Mouse (Mus musculus) heart, embryonic 11.5 days (tissue): ENCODE measurements around the gene Dnajc25. TPM values are rescaled to one million over a fixed set of nuclear protein-coding genes. Genes with fewer than 3 reads are reported as not detected.

Experiments used
- ATAC-seq: fragments of 200-750 bp; cut with Nextera tagmentation; replicated peaks from 2 replicates; pipeline ENCODE4 v1.8.0; 2017; ENCODE audit warnings: moderate library complexity; ENCODE audit not compliant: insufficient number of reproducible peaks, low FRiP score, low TSS enrichment
- H3K27ac ChIP-seq: fragments of 300-500 bp; sonication (generic); 2 replicates; pipeline ENCODE4 v1.5.1; 2014; ENCODE audit warnings: mild to moderate bottlenecking, low read depth, low read length
- H3K27me3 ChIP-seq: fragments of 300-500 bp; sonication (generic); 2 replicates; pipeline ENCODE4 v1.6.1; 2014; ENCODE audit warnings: mild to moderate bottlenecking, low read length, mixed read lengths; ENCODE audit not compliant: control insufficient read depth, insufficient read depth
- H3K36me3 ChIP-seq: fragments of 300-500 bp; sonication (generic); 2 replicates; pipeline ENCODE4 v1.6.1; 2014; ENCODE audit warnings: mild to moderate bottlenecking, low read length, moderate library complexity, mixed read lengths; ENCODE audit not compliant: control insufficient read depth, insufficient read depth
- H3K4me1 ChIP-seq: fragments of 300-500 bp; sonication (generic); 2 replicates; pipeline ENCODE4 v1.6.1; 2014; ENCODE audit warnings: low read length; ENCODE audit not compliant: control insufficient read depth, insufficient read depth
- H3K4me2 ChIP-seq: fragments of 300-500 bp; sonication (generic); 2 replicates; pipeline ENCODE4 v1.6.1; 2014; ENCODE audit warnings: mild to moderate bottlenecking, moderate library complexity
- H3K4me3 ChIP-seq: fragments of 300-500 bp; sonication (generic); 2 replicates; pipeline ENCODE4 v1.5.1; 2014; ENCODE audit warnings: low read depth, low read length
- H3K9ac ChIP-seq: fragments of 300-500 bp; sonication (generic); 2 replicates; pipeline ENCODE4 v1.6.1; 2014; ENCODE audit warnings: mild to moderate bottlenecking, low read depth, low read length, moderate library complexity
- H3K9me3 ChIP-seq: fragments of 300-500 bp; sonication (generic); replicated peaks from 2 replicates; pipeline ENCODE4 v1.6.1; 2016; ENCODE audit warnings: low read length; ENCODE audit not compliant: control insufficient read depth
- WGBS: fragments of 180-500 bp; shearing (Covaris S2); extraction: QIAGEN DNeasy Blood & Tissue Kit; methylation state at CpG from one replicate; pipeline ENCODE4 v1.1.7; 2014; ENCODE audit not compliant: insufficient replicate concordance; 5-methylcytosine and 5-hydroxymethylcytosine counted together
- polyA plus RNA-seq: library from polyadenylated mRNA; unstranded; fragments of >200 nt; fragmentation: Nextera tagmentation; extraction: Ambion mirVana; gene quantifications from 2 replicates; pipeline ENCODE4 v1.2.1, GENCODE M21; 2014

The Dnajc25 gene
- polyA plus RNA-seq, result 5.9 and 10.6 TPM in 2 replicates

DNA sequence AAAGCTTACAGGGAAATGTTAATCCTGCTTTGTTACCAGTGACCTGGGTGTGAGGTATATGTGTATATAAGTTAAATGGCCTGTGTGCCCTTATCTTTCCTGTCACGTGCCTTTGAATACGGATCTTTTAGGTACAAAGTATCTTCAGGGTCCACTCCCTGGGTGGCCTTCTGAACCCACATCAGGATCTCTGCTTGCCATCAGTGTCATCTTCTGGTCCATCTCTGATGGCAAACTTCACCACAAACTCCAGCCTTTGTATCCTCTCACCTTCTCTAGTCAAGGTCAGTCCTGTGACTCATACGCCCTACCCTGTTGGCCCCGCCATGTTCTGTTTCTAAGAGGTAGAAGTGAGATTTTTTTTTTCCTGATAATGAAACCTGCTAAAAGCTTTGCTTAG lies at the start of gene Dnajc25:
TSS of gene Dnajc25 (plus strand) at position 301 of the 400 bp plus-strand sequence.
- H3K9me3 ChIP-seq, result no peaks in the 10 kb centered on the region
- WGBS, result 73% methylated on average over 4 of the region's 4 CpGs
- ATAC-seq, result no peak
- no peak within 1 kb of the TSS for H3K4me3 ChIP-seq
- no peak within 1 kb of the TSS for H3K4me2 ChIP-seq
- H3K27ac ChIP-seq, result no peak within 1 kb of the TSS
- no peaks in the 10 kb centered on the region for H3K27me3 ChIP-seq
- no peaks in the 10 kb centered on the region for H3K36me3 ChIP-seq
- no peak within 1 kb of the TSS for H3K9ac ChIP-seq
- H3K4me1 ChIP-seq, result peaks cover 10% of the 10 kb centered on the region; the same call in 1 of the 2 replicates

DNA sequence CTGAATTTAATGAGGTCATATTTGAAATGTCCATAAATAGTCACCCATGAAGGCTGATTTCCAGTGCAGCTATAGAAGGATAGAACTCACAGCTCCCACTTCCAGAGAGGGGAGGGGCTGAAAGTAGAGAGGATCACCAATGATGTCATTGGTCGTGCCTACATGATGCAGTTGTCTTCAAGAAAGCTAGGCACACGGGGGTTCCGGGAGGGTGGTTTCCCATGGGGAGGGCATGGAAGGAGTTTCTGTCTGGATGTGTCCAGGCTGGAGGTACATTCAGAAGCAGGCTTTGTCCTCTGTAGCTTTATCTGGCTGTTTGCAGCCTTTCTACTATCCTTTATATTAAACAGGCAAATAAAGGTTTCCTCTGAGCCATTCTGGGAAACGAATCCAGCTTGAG lies 46.5 kb upstream of the Dnajc25 start:
- Histone ChIP-seq H3K36me3 (no peaks in the 10 kb centered on the region), H3K9me3 (no peaks in the 10 kb centered on the region), H3K4me1 (no peaks in the 10 kb centered on the region; the same call in 1 of the 2 replicates), H3K27me3 (peaks cover 12% of the 10 kb centered on the region; the same call in 1 of the 2 replicates), H3K4me3 (no peak overlapping the region), H3K9ac (no peak overlapping the region), H3K4me2 (no peak overlapping the region), H3K27ac (no peak overlapping the region)
- ATAC-seq, result no peak
- 76% methylated on average over 4 of the region's 4 CpGs for WGBS

DNA sequence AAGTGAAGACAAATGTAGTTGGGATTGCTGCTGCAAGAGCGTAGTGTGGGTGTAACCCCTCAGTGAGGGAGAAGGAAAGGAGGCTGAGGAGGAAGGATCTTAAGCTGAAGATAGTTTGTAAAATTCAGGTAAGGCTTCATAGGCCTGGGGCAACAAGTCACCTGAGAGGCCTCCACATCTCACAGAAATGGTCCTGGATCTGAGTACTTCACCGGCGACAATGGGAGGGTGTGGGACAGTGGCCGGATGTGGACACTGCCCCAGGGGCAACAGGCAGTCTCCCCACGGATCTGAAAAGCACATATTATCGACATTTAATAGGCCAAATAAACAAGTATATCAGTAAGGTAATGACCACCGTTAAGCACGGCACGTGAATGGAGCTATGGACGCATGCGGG lies 42.2 kb upstream of the Dnajc25 start:
- Histone ChIP-seq H3K4me3 (no peak overlapping the region), H3K9me3 (no peaks in the 10 kb centered on the region), H3K27ac (no peak overlapping the region), H3K9ac (no peak overlapping the region), H3K27me3 (no peaks in the 10 kb centered on the region), H3K4me2 (no peak overlapping the region), H3K36me3 (no peaks in the 10 kb centered on the region), H3K4me1 (no peaks in the 10 kb centered on the region)
- WGBS, result 85% methylated on average over 11 of the region's 11 CpGs
- ATAC-seq, result no peak

DNA sequence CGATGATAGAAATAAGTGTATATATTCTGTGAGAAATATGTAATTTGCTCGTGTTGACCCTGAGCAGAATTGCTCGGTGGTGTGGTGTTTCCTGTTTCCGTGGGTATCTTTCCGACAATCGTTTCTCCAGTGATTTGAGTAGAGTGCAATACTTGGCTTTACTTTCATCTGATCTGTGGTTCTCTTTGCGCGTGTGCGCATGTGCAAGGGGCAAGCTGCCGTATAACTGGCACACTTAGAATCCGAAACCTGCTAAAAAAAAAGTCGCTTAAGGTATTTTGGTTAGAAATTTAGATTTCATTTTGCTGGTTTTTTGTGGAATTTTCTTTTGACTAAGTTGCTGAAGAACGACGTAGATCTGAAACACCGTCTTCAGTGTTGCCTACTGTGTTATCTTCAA lies 33.1 kb upstream of the Dnajc25 start:
- H3K9me3 ChIP-seq, result no peaks in the 10 kb centered on the region
- H3K9ac ChIP-seq, result no peak overlapping the region
- no peak overlapping the region for H3K27ac ChIP-seq
- H3K27me3 ChIP-seq, result no peaks in the 10 kb centered on the region
- no peaks in the 10 kb centered on the region for H3K4me1 ChIP-seq
- H3K36me3 ChIP-seq, result no peaks in the 10 kb centered on the region
- 84% methylated on average over 15 of the region's 15 CpGs for WGBS
- no peak for ATAC-seq
- H3K4me3 ChIP-seq, result no peak overlapping the region
- no peak overlapping the region for H3K4me2 ChIP-seq

DNA sequence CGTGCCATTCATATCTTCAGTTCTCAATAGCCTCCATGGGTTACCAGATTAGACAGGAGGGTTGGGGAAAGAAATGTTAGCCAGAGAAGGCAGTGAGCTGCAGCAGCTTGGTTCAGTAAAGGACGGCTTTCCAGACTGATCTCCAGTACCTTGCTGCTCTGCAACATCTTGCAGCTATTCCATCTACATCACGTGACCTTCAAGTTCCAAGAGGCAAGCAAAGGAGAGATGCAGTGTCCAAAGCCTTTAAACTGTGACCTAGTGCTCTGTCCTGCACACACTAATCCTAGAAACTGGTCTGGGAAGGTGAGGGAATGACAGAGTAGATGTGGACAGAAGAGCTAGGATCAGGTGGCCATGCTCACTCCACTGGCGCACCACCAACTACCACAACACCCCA lies 31.6 kb upstream of the Dnajc25 start:
- H3K27me3 ChIP-seq, result no peaks in the 10 kb centered on the region

DNA sequence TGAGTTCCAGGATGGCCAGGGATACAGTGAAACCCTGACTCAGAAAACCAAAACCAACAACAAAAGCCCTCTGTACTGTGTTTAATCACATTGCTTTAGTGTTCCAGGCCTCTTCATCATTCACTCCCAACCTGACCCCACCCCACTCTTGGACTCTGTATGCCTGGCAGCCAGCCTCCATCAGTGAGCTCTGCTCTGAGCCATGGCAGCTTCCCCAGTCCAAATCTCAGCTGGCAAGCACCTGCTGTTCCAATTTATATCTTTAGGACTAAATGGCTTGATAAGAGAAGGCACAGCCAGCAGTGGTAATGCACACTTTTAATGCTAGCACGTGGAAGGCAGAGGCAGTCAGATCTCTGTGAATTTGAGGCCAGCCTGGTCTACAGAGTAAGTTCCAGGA lies 29.7 kb upstream of the Dnajc25 start:
- Histone ChIP-seq H3K4me2 (no peak overlapping the region), H3K36me3 (no peaks in the 10 kb centered on the region), H3K27me3 (no peaks in the 10 kb centered on the region), H3K9me3 (no peaks in the 10 kb centered on the region), H3K9ac (no peak overlapping the region), H3K4me1 (no peaks in the 10 kb centered on the region), H3K4me3 (no peak overlapping the region), H3K27ac (no peak overlapping the region)
- 76% methylated on average over 1 of the region's 1 CpGs for WGBS
- ATAC-seq, result no peak

More for the DNA sequence above, 31.6 kb upstream of the Dnajc25 start:
- Histone ChIP-seq H3K4me3 (no peak overlapping the region), H3K27ac (no peak overlapping the region), H3K9me3 (no peaks in the 10 kb centered on the region), H3K4me1 (no peaks in the 10 kb centered on the region), H3K4me2 (no peak overlapping the region), H3K36me3 (no peaks in the 10 kb centered on the region), H3K9ac (no peak overlapping the region)
- 79% methylated on average over 4 of the region's 4 CpGs for WGBS
- no peak for ATAC-seq

DNA sequence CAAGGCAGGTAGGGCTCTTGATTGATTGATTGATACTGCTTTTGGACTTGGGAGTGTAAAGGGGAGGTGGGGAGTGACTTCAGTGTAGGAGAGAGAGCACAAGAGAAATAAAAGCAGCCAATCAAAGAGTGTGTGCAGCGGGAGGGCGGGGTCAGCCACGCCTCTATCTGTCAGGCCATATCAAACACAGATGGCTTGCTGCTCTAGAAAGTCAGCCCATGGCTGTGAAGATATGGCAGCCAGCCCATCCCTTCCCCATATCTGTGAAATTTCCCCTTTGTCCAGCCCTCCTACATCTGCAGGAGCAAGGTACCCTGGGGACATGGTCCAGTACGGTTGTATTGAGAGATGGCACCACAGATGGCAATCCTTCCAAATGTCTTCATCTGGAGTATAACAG lies 24.2 kb upstream of the Dnajc25 start:
- H3K36me3 ChIP-seq, result no peaks in the 10 kb centered on the region
- H3K27me3 ChIP-seq, result no peaks in the 10 kb centered on the region
- no peaks in the 10 kb centered on the region for H3K4me1 ChIP-seq
- H3K27ac ChIP-seq, result no peak overlapping the region
- no peak overlapping the region for H3K9ac ChIP-seq
- H3K4me2 ChIP-seq, result no peak overlapping the region
- no peak overlapping the region for H3K4me3 ChIP-seq
- WGBS, result 70% methylated on average over 4 of the region's 4 CpGs
- H3K9me3 ChIP-seq, result no peaks in the 10 kb centered on the region
- no peak for ATAC-seq

DNA sequence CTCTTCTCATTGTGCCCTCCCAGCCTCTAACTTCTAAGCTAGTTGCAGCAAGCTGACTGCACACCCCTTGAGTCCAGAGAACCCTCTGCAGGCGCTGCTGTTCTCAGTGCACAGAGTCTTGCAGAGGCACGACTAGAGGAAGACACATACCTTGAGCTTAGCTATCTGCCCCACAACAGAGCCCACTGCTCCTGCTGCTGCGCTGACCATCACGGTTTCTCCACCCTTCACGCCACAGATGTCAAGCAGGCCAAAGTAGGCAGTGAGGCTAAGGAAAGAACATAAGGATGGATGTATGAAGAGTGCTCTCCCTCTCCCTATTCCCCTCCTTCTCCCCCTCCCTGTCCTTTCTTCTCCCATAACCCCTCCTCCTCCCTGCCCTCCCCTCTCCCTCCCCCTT lies 19.2 kb upstream of the Dnajc25 start:
- no peaks in the 10 kb centered on the region for H3K36me3 ChIP-seq
- no peaks in the 10 kb centered on the region for H3K9me3 ChIP-seq
- WGBS, result 69% methylated on average over 5 of the region's 5 CpGs
- no peaks in the 10 kb centered on the region for H3K4me1 ChIP-seq
- H3K27me3 ChIP-seq, result no peaks in the 10 kb centered on the region
- H3K4me2 ChIP-seq, result no peak overlapping the region
- no peak overlapping the region for H3K9ac ChIP-seq
- no peak for ATAC-seq
- H3K4me3 ChIP-seq, result no peak overlapping the region
- H3K27ac ChIP-seq, result no peak overlapping the region

DNA sequence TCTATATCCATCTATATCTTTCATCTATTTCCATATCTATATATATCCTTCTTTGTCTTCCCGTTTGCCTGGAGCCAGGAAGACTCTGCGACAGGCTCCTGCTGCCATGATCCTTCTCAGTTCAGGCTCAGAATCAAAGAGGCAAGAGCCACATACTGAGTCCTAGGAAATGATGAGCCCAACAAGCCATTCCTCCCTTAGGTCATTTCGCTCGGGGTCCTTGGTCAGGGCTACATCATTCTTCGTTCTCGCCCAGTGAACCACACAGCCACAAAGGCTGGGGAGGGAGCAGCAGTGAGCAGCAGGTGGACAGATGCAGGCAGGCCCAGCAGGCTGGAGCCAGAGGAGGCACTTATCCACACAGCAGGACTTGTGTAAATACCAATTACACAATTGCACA lies 13.4 kb upstream of the Dnajc25 start:
- Histone ChIP-seq H3K27me3 (no peaks in the 10 kb centered on the region), H3K9ac (no peak overlapping the region), H3K36me3 (no peaks in the 10 kb centered on the region), H3K4me1 (no peaks in the 10 kb centered on the region), H3K9me3 (no peaks in the 10 kb centered on the region), H3K4me2 (no peak overlapping the region), H3K4me3 (no peak overlapping the region), H3K27ac (no peak overlapping the region)
- WGBS, result 76% methylated on average over 6 of the region's 6 CpGs
- ATAC-seq, result no peak
